30 mouse cellular contexts compared by ENCODE assay signal in genomic region chr3:145168844-145169696, GRCm38 (mm10). TPM values are rescaled to one million over a fixed set of nuclear protein-coding genes. Genes with fewer than 3 reads are reported as not detected.
DNase-seq lines count a peak whose midpoint lies in the region; ATAC-seq lines count a peak whose summit lies in the region.
"Had no signal": no experiment of that assay in that cellular context is flagged by ENCODE, and none has a peak within 500 bp of the region (broad histone marks: within the 10 kb centered on the region; RNA-seq: fewer than 3 reads in every experiment).

No protein-coding gene starts in this region.

- no peak overlapping the region for H3K4me3 ChIP-seq in forebrain, embryonic 11.5 days (ENCODE audit: low read depth, low read length)
- no peak overlapping the region for H3K4me3 ChIP-seq in forebrain, embryonic 12.5 days (replicated peaks)
- H3K4me3 ChIP-seq in midbrain, embryonic 11.5 days (ENCODE audit: low read depth, low read length) = no peak overlapping the region
- no peak overlapping the region for H3K4me3 ChIP-seq in midbrain, embryonic 14.5 days (replicated peaks; ENCODE audit: low read depth, low read length)
- H3K4me3 ChIP-seq in intestine, embryonic 15.5 days (replicated peaks) = no peak overlapping the region
- H3K4me3 ChIP-seq: embryonic facial prominence, embryonic 12.5 days; forebrain, embryonic 10.5 days; hindbrain, embryonic 10.5 days; hindbrain, embryonic 15.5 days; layer of hippocampus, adult 2 months; left cerebral cortex, adult 2 months; limb, embryonic 15.5 days; stomach, embryonic 15.5 days had no signal

- H3K4me1 ChIP-seq in forebrain, embryonic 11.5 days (replicated peaks; ENCODE audit: control insufficient read depth, insufficient read depth, low read length) = no peaks in the 10 kb centered on the region
- H3K4me1 ChIP-seq in forebrain, embryonic 12.5 days = no peaks in the 10 kb centered on the region
- no peaks in the 10 kb centered on the region for H3K4me1 ChIP-seq in midbrain, embryonic 11.5 days (ENCODE audit: control insufficient read depth, insufficient read depth, low read length)
- H3K4me1 ChIP-seq in midbrain, embryonic 14.5 days (ENCODE audit: control insufficient read depth, insufficient read depth, low read length) = no peaks in the 10 kb centered on the region
- no peaks in the 10 kb centered on the region for H3K4me1 ChIP-seq in intestine, embryonic 15.5 days (replicated peaks)
- H3K4me1 ChIP-seq: embryonic facial prominence, embryonic 12.5 days; forebrain, embryonic 10.5 days; hindbrain, embryonic 10.5 days; hindbrain, embryonic 15.5 days; limb, embryonic 15.5 days; stomach, embryonic 15.5 days had no signal

- no peak overlapping the region for H3K9ac ChIP-seq in forebrain, embryonic 11.5 days (ENCODE audit: low read length)
- H3K9ac ChIP-seq in forebrain, embryonic 12.5 days = no peak overlapping the region
- H3K9ac ChIP-seq in midbrain, embryonic 11.5 days (ENCODE audit: low read length) = no peak overlapping the region
- H3K9ac ChIP-seq in midbrain, embryonic 14.5 days (replicated peaks; ENCODE audit: low read length) = no peak overlapping the region
- H3K9ac ChIP-seq in intestine, embryonic 15.5 days = no peak overlapping the region
- H3K9ac ChIP-seq: embryonic facial prominence, embryonic 12.5 days; forebrain, postnatal 0 days; hindbrain, embryonic 15.5 days; limb, embryonic 15.5 days; liver, embryonic 14.5 days; lung, embryonic 14.5 days; stomach, embryonic 15.5 days had no signal

- H3K9me3 ChIP-seq in forebrain, embryonic 11.5 days (ENCODE audit: control insufficient read depth, low read length) = no peaks in the 10 kb centered on the region
- no peaks in the 10 kb centered on the region for H3K9me3 ChIP-seq in forebrain, embryonic 12.5 days
- no peaks in the 10 kb centered on the region for H3K9me3 ChIP-seq in midbrain, embryonic 11.5 days (ENCODE audit: control insufficient read depth, low read length)
- no peaks in the 10 kb centered on the region for H3K9me3 ChIP-seq in midbrain, embryonic 14.5 days (ENCODE audit: control insufficient read depth, low read length)
- no peaks in the 10 kb centered on the region for H3K9me3 ChIP-seq in intestine, embryonic 15.5 days
- H3K9me3 ChIP-seq: embryonic facial prominence, embryonic 12.5 days; forebrain, embryonic 10.5 days; hindbrain, embryonic 10.5 days; hindbrain, embryonic 15.5 days; limb, embryonic 15.5 days; stomach, embryonic 15.5 days had no signal

- no peak for DNase-seq in forebrain, embryonic 11.5 days (ENCODE audit: low spot score)
- peak; percentile 37 for DNase-seq in midbrain, embryonic 11.5 days (ENCODE audit: low spot score, missing footprints)
- no peak for DNase-seq in midbrain, embryonic 14.5 days
- peak; percentile 18 for DNase-seq in induced T-regulatory cell, adult 2 months (ENCODE audit: low read depth)
- DNase-seq in thymus, postnatal 10 days (ENCODE audit: low spot score in 2 of 2) = no peak
- DNase-seq: adrenal gland, postnatal 10 days; cerebellum, adult 11 months; cerebellum, adult 9-11 months; embryo, embryonic 11 days; forebrain, postnatal 0 days; heart, postnatal 14 days; kidney, adult 8-10 months; kidney, postnatal 36 days; lung, embryonic 14.5 days; lung, postnatal 14 days; retina, postnatal 1 day; right cerebral cortex, postnatal 25 days; thymus, postnatal 14 days had no signal

- no peaks in the 10 kb centered on the region for H3K36me3 ChIP-seq in forebrain, embryonic 11.5 days (ENCODE audit: control insufficient read depth, insufficient read depth, low read length)
- H3K36me3 ChIP-seq in forebrain, embryonic 12.5 days (replicated peaks) = no peaks in the 10 kb centered on the region
- no peaks in the 10 kb centered on the region for H3K36me3 ChIP-seq in midbrain, embryonic 11.5 days (ENCODE audit: control insufficient read depth, insufficient read depth, low read length)
- H3K36me3 ChIP-seq in midbrain, embryonic 14.5 days (ENCODE audit: control insufficient read depth, insufficient read depth, low read length) = no peaks in the 10 kb centered on the region
- H3K36me3 ChIP-seq in intestine, embryonic 15.5 days = no peaks in the 10 kb centered on the region
- H3K36me3 ChIP-seq: embryonic facial prominence, embryonic 12.5 days; forebrain, embryonic 10.5 days; hindbrain, embryonic 10.5 days; hindbrain, embryonic 15.5 days; limb, embryonic 15.5 days; stomach, embryonic 15.5 days had no signal

- no peak overlapping the region for H3K4me2 ChIP-seq in forebrain, embryonic 11.5 days (ENCODE audit: low read depth, low read length, severe bottlenecking)
- no peak overlapping the region for H3K4me2 ChIP-seq in forebrain, embryonic 12.5 days
- H3K4me2 ChIP-seq in midbrain, embryonic 11.5 days = no peak overlapping the region
- H3K4me2 ChIP-seq in midbrain, embryonic 14.5 days (ENCODE audit: low read length) = no peak overlapping the region
- no peak overlapping the region for H3K4me2 ChIP-seq in intestine, embryonic 15.5 days (replicated peaks)
- H3K4me2 ChIP-seq: embryonic facial prominence, embryonic 12.5 days; hindbrain, embryonic 15.5 days; limb, embryonic 15.5 days; lung, embryonic 14.5 days; stomach, embryonic 15.5 days had no signal

- peak; percentile 51; the same call in 1 of the 2 replicates for ATAC-seq in forebrain, embryonic 11.5 days (replicated peaks; ENCODE audit: low FRiP score)
- ATAC-seq in forebrain, embryonic 12.5 days (ENCODE audit: low FRiP score) = no peak
- no peak for ATAC-seq in midbrain, embryonic 11.5 days (ENCODE audit: low FRiP score)
- ATAC-seq in midbrain, embryonic 14.5 days (ENCODE audit: low FRiP score, low TSS enrichment) = no peak
- ATAC-seq in intestine, embryonic 15.5 days = no peak
- ATAC-seq: forebrain, postnatal 0 days; intestine, embryonic 16.5 days had no signal

- no peaks in the 10 kb centered on the region for H3K27me3 ChIP-seq in forebrain, embryonic 11.5 days (ENCODE audit: control insufficient read depth, insufficient read depth, low read length)
- H3K27me3 ChIP-seq in forebrain, embryonic 12.5 days = no peaks in the 10 kb centered on the region
- no peaks in the 10 kb centered on the region for H3K27me3 ChIP-seq in midbrain, embryonic 11.5 days (ENCODE audit: control insufficient read depth, insufficient read depth, low read length)
- no peaks in the 10 kb centered on the region for H3K27me3 ChIP-seq in midbrain, embryonic 14.5 days (ENCODE audit: control insufficient read depth, insufficient read depth, low read length)
- H3K27me3 ChIP-seq in intestine, embryonic 15.5 days (replicated peaks) = no peaks in the 10 kb centered on the region
- H3K27me3 ChIP-seq: embryonic facial prominence, embryonic 12.5 days; hindbrain, embryonic 15.5 days; limb, embryonic 15.5 days; stomach, embryonic 15.5 days had no signal

- no peak overlapping the region for H3K27ac ChIP-seq in forebrain, embryonic 11.5 days (ENCODE audit: low read depth, low read length)
- no peak overlapping the region for H3K27ac ChIP-seq in forebrain, embryonic 12.5 days
- no peak overlapping the region for H3K27ac ChIP-seq in midbrain, embryonic 11.5 days (ENCODE audit: low read depth, low read length)
- no peak overlapping the region for H3K27ac ChIP-seq in midbrain, embryonic 14.5 days (replicated peaks; ENCODE audit: low read depth, low read length)
- H3K27ac ChIP-seq in intestine, embryonic 15.5 days = no peak overlapping the region
- H3K27ac ChIP-seq: embryonic facial prominence, embryonic 12.5 days; forebrain, embryonic 10.5 days; hindbrain, embryonic 10.5 days; hindbrain, embryonic 15.5 days; layer of hippocampus, adult 2 months; left cerebral cortex, adult 2 months; limb, embryonic 15.5 days; liver, embryonic 14.5 days; stomach, embryonic 15.5 days had no signal

- WGBS in forebrain, embryonic 11.5 days = 80% methylated on average over 13 of the region's 13 CpGs
- 83% methylated on average over 13 of the region's 13 CpGs for WGBS in forebrain, embryonic 12.5 days
- 83% methylated on average over 13 of the region's 13 CpGs for WGBS in midbrain, embryonic 11.5 days
- 88% methylated on average over 13 of the region's 13 CpGs for WGBS in midbrain, embryonic 14.5 days
- WGBS in intestine, embryonic 15.5 days = 75% methylated on average over 13 of the region's 13 CpGs

RNA-seq across cellular contexts. Expression of gene Odf2l, which starts 50.7 kb away (rescaled TPM):
- 25.4 and 31.1 TPM in 2 replicates for polyA plus RNA-seq in forebrain, embryonic 11.5 days (2014; fragmentation: Nextera tagmentation; extraction: Ambion mirVana)
- polyA plus RNA-seq in forebrain, embryonic 12.5 days (2016; fragmentation: Nextera tagmentation; extraction: Ambion mirVana) = 31.3 and 31.7 TPM in 2 replicates
- polyA plus RNA-seq in midbrain, embryonic 11.5 days (2014; fragmentation: Nextera tagmentation; extraction: Ambion mirVana) = 30.0 and 34.3 TPM in 2 replicates
- polyA plus RNA-seq in midbrain, embryonic 14.5 days (2014; fragmentation: Nextera tagmentation; extraction: Ambion mirVana) = 13.3 and 14.2 TPM in 2 replicates
- polyA plus RNA-seq in intestine, embryonic 15.5 days (2015; fragmentation: Nextera tagmentation; extraction: Ambion mirVana) = 14.2 and 18.1 TPM in 2 replicates

Comparison
In these comparisons a context has a peak if more than half of its experiments do, and no peak if none do; other contexts are left out.
1. DNase-seq: peak in midbrain, embryonic 11.5 days (single experiment) and induced T-regulatory cell, adult 2 months (single experiment); none in forebrain, embryonic 11.5 days (single experiment), midbrain, embryonic 14.5 days (single experiment) and thymus, postnatal 10 days (0 of 2).